Mouse (Mus musculus): ENCODE results near the gene Man2b1.

DNA sequence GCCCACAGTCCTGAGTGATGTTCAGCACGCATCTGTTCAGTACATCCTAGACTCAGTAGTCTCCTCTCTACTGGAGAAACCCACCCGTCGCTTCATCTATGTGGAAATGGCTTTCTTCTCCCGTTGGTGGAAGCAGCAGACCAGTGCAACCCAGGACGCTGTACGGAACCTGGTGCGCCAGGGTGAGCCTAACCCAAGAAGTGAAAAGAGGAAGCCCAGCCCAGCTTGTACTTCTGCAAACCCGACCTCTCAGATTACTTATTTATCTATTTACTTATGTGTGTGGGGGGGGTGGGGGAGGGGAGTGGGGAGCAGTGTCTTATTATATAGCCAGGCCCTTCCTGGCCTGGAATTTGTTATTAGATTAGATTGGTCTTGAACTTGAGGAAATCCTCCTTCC, 1.6 kb downstream of the Man2b1 start:
- TF ChIP-seq CTCF (IDR thresholded peaks at IDR 0.05; ENCODE audit: low read depth, low read length), result no peak
- no peak for TF ChIP-seq GATA1 (IDR thresholded peaks at IDR 0.05; ENCODE audit: borderline replicate concordance, low read length)
- TF ChIP-seq TAL1 (conservative IDR thresholded peaks at IDR 0.05; ENCODE audit: low read depth, low read length), result no peak

Measured in G1E (cell line).